Mouse (Mus musculus) megakaryocyte, embryonic 14.5 days (primary cell): Measurements from ENCODE around the gene Tacr2.

Experiments
- FLI1 ChIP-seq: IDR thresholded peaks from 2 replicates; pipeline ENCODE4 v1.6.1; 2012; ENCODE audit warnings: low read length, inconsistent platforms, mixed read lengths
- GATA1 ChIP-seq: IDR thresholded peaks from 3 replicates; pipeline ENCODE4 v1.6.1; 2012; ENCODE audit warnings: mixed read lengths, low read length, inconsistent platforms, borderline replicate concordance

DNA sequence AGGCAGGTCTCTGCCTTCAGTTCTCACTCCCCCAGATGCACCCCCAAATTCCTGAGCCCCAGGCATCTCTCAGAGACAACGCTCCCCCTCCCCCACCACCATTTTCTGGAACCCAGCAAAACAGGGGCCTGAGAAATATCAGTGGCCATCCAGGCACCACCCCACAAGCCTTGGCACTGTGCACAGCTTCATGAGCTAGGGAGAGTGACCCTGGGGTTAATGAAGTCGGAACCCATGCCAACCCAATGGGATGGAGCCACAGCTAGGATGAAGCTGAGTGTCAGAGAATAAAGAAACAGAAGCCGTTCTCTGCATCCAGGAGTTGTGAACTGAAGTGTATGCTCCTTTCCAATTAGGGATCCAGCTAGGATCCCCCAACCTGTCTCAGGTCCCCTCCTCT, 5.1 kb upstream of the Tacr2 start:
- TF ChIP-seq GATA1: no peak
- no peak for TF ChIP-seq FLI1
